Mouse (Mus musculus): ENCODE data around the gene Ifnar1.
"Not testable (repeated sequence)": the region's sequence is repeated elsewhere in the genome, so short reads cannot be mapped to it uniquely, and the experiment has no call there.

The Ifnar1 gene

GRCm38 (mm10) chr16:91504701-91505100 is 19.7 kb downstream of the Ifnar1 start:
- DNase-seq (ENCODE audit: low spot score in 2 of 2) = no peak

DNA sequence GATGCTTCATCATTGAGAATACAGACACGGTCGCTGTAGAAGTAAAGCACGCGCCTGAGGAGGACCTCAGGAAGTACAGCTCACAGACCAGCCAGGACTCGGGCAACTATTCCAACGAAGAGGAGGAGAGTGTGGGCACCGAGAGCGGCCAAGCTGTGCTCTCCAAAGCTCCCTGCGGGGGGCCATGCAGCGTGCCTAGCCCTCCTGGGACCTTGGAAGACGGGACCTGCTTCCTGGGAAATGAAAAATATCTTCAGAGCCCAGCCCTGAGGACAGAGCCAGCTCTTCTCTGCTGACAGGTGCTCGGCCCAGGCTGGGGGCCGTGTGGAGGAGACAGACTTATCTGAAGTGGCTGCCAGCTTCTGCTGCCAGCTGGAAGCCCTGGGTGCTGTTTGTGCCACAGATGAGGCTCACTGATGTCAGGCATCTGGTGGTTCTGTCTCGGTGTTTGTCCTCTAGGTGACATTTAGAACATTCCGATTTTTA is 20.1 kb downstream of the Ifnar1 start:
- DNase-seq (ENCODE audit: low spot score in 2 of 2) = no peak

DNA sequence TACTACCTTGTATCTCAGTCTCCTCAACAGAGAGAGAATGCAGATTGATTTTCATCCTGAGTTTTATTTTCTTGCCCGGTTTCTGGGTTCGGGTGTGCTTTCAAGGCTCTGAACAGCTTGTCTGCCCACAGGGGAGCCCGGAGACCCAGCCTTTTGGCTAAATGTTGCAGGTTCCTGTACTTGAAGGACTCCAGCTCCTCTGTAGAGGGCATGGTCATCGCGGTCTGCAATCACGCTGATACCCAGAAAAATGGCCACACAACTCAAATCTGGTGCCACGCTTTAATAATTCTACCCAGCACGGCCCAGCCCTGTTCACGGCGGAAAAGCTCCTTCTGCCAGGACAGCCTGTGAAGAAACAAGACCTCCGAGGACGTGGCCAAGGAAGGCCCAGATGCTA is 21.4 kb downstream of the Ifnar1 start:
- no peak for DNase-seq (ENCODE audit: low spot score in 2 of 2)

DNA sequence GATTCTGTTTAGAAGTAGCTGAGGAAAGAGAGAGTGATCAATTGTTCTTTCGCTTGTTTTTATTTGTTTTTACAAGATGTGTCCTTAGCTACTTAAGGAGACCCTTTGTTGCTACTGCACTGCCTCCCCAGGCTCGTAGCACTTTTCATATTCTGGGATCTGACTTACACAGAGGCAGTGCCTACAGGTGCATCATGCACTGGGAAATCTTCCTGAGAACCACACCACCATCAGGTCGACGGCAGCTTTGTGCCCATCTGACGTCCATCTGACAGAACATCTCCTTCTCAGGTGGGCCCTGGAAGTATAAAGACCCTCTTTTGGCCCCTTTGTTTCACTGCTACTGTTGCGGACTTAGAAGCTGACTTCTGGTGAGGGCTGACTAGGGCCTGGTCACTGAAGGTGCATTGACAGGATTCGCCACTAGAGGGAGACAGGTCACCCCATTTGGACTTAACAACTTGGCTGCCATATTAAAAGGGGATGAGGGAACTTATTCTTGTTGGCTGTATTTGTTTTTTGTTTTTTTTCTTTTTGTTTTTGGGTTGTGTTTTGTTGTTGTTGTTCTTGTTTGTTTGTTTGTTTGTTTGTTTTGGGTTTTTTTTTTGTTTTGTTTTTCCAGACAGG is 27.2 kb downstream of the Ifnar1 start:
- peak; percentile 75 to 84 for DNase-seq (ENCODE audit: low spot score in 2 of 2)

- no peak for DNase-seq (ENCODE audit: low spot score in 2 of 2)
Measured at GRCm38 (mm10) chr16:91513099-91513498, 28.1 kb downstream of the Ifnar1 start.

DNA sequence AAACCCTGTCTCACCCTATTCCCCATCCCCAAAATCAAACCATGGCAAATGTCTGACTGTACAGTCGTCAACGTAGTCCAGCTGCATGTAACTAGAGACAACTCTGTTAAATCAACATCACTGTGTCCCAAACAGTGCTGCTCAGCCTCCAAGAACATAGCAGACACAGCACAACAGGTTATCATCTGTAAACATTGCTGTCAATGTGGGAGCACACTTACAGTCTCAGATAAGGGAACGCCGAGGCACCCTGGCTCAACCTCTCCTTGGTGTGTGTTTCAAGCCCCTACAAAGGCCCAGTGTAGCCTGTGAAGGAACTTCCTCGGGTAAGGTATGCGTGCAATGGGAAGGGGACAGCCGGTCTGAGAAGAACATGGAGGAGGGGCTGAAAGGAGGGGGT is 32.0 kb downstream of the Ifnar1 start:
- DNase-seq (ENCODE audit: low spot score in 2 of 2) = no peak

DNA sequence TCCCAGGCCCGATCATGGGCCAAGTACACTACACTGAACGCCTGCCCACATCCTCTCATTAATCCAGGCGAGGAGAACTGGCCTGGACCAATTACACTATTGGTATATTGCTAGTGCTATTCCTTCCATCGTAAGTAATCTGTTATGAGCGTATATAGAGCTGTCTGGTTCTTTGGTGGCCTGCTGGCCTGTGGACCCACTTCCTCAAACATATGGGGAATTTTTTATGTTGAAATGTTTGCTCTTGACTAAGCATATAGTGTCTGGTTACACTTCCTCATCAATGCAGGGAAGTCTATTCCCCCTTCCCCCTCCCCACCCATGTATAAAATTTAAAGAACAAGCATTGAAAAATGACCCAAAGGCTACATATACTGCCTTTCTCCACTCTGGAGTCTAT is 37.0 kb downstream of the Ifnar1 start:
- peak in 1 of 2 experiments; percentile 62 for DNase-seq (ENCODE audit: low spot score in 2 of 2)

GRCm38 (mm10) chr16:91522479-91523309 is 37.7 kb downstream of the Ifnar1 start:
- DNase-seq (ENCODE audit: low spot score in 2 of 2) = peak; percentile 72 to 83

DNA sequence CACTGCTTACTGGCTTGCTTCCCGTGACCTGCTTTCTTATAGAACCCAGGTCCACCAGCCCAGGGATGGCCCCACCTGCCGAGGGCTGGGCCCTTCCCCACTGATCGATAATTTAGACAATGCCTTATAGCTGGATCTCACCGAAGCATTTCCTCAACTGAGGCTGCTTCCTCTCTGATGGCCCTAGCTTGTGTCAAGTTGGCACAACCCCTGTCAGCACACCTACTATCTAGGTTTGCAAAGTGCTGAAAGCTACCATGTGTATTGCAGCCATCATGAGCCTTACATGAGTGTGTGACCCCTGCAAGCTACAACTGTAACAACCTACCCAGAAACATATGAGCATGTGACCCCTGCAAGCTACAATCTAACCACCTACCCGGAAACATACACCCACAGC is 39.2 kb downstream of the Ifnar1 start:
- DNase-seq (ENCODE audit: low spot score in 2 of 2) = no peak

DNA sequence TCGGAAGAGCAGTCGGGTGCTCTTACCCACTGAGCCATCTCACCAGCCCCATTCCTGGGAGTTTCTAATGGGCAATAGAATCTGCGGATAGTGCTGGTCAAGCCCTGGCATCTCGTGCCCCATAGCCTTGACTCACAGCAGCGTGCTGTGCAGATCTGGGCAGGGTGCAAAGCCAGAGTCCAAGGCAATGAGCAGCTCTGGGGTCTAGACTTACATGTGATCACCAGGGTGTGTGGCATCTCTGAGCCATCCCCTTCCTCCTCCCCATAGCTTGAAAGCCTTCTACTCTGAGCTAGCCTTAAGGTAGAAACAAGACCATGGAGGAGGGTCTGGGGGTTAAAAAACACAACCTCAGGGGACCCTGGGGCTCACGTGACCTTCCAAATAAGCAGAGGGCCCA is 41.2 kb downstream of the Ifnar1 start:
- DNase-seq (ENCODE audit: low spot score in 2 of 2) = no peak

DNA sequence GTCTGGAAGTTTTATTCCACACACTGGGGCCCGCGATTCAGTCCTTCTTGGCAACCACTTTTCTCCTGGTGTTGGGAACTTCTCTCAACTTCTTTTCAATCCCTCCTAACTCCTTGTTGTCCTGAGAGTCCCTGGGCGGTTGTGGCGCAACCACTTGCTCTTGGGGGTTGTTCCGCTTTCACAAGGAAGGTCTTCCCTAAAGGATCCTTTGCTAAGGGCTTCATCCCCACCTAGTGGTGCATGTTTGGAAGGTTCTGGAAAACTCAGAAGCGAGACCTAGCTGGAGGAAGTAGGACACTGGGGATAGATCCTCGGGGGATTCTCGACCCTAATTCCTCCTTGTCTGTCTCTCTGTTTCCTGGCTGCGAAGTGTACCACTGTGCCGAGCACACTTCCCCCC is 42.0 kb downstream of the Ifnar1 start:
- no peak for DNase-seq (ENCODE audit: low spot score in 2 of 2)

DNA sequence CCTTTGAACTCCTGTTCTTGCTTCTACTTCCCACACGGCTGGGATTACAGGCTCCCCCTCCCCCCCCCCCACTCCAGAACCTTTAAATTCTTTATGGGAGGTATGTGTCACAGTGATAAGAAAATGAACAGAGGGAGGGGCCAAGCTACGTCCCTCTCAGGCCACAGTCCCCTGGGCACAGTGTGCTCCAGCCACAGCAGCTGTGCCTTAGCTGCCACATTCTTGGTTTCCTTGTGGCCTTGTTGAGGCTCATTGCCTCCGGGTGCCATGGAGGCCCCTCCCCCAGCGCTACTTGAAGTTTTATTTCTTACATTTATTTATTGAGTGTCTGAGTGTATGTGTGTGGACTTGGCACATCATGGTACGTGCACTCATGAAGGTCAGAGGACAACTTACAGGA is 42.5 kb downstream of the Ifnar1 start:
- DNase-seq (ENCODE audit: low spot score in 2 of 2) = no peak

DNA sequence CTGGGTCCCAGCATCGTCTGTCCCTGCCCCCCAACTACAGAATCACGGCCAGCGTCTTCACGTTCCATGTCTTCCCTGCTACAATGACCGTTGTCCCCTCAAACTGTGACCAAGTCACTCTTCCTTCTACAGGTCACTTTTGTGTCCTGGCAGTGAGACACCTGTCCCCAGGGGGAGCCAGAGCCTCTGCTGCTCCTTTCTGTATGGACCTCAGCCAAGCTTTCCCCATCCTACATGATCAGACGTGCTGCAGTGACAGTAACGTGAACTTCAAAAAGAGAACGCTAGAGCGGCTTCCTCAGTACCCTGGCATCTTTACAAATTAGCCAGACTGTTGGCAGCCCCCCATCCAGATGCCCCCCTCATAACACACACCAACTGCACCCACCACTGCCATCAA is 43.5 kb downstream of the Ifnar1 start:
- DNase-seq (ENCODE audit: low spot score in 2 of 2) = no peak

- not testable (repeated sequence) for DNase-seq (ENCODE audit: low spot score in 2 of 2)
Measured at GRCm38 (mm10) chr16:91530830-91531229, 45.8 kb downstream of the Ifnar1 start.

GRCm38 (mm10) chr16:91531856-91532255 is 46.8 kb downstream of the Ifnar1 start:
- DNase-seq (ENCODE audit: low spot score in 2 of 2) = no peak

- no peak for DNase-seq (ENCODE audit: low spot score in 2 of 2)
Measured at GRCm38 (mm10) chr16:91532429-91532828, 47.4 kb downstream of the Ifnar1 start.

DNA sequence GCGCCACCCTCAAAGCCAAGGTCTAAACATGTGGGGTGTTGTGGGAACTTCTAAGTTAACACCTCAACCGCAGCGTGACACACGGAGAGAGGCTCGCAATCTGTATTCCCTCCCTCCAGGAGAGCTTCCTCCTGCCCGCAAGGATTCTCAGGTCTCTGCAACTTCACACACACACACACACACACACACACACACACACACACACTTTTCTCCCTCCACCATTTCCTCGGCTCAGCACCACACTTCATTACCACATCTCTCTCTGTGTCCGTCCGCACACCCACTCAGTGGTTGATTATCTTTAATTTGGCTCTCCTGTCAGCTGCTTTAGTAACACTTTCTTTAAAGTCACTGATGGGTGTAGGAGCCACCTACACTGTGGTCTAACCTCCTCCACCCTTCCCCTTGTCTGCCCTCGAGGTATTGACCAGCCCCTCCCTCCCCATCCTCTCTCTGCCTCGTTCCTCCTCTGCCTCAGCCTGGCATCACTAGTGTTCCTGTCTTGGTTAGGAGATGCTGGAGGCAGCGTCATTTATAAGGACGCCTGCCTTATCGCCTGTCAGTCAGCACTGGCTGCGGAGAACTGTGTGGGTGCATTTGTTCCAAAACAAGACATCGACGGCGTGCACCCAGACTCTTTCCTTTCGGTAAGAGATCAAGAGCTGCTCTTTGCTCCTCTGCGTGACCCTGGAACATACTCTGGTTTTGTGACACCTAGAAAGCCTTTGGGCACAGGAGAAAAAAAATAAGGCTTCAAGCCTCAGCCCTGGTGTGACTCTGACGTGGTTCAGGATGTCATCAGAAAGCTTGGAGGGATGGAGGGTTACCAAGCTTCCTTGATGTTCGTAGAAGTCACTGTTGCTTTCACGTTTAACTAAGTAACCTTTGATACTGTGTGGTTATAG is 48.3 kb downstream of the Ifnar1 start:
- DNase-seq (ENCODE audit: low spot score in 2 of 2) = peak; percentile 80 to 81

GRCm38 (mm10) chr16:91534477-91534876 is 49.4 kb downstream of the Ifnar1 start:
- DNase-seq (ENCODE audit: low spot score in 2 of 2) = no peak

- DNase-seq (ENCODE audit: low spot score in 2 of 2) = no peak
Measured at GRCm38 (mm10) chr16:91534888-91535287, 49.9 kb downstream of the Ifnar1 start.

- no peak for DNase-seq (ENCODE audit: low spot score in 2 of 2)
Measured at GRCm38 (mm10) chr16:91536372-91536771, 51.3 kb downstream of the Ifnar1 start.

DNA sequence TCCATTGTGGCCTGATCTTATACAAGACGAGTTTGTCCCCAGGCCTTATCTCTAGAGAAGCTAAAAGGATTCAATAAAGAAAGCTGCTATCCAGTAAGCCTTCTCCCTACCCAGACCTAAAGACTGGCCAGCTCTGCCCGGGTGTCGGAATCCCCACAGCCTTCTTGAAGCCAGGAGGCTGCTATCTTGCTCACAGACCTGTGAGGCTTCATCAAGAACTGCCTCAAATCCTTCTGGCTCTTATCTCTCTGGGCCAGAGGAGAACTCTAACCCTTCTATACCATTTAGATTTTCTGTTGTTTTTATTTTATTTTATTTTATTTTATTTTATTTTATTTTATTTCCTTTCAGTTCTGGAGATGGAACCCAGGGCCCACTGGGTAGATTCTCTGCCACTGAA is 52.0 kb downstream of the Ifnar1 start:
- no peak for DNase-seq (ENCODE audit: low spot score in 2 of 2)

GRCm38 (mm10) chr16:91538051-91538450 is 53.0 kb downstream of the Ifnar1 start:
- no peak for DNase-seq (ENCODE audit: low spot score in 2 of 2)

Measured in natural killer cell, adult 2 months (primary cell).